In the genomic region with DNA sequence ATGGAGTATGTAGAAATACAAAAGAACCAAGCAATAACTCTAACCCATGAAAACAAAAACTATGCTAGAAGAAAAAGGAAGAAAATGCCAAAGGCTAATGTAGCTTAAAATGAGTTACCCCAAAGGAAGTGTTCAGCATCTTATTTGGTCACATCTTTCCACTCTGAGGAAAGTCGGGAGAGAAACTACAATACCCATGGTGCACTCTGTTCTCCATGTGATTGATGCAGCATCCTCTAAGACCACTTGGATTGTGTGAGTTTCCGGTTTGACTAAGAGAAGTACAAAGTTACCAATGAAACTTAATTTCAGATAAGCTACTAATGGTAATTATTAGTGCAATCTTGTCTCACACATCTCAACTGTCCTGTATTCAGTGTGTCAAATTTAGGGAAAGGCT, we compare ENCODE assay signal across 26 mouse cellular contexts.
"Had no signal": no experiment of that assay in that cellular context is flagged by ENCODE, and none has a peak within 500 bp of the region (broad histone marks: within the 10 kb centered on the region; RNA-seq: fewer than 3 reads in every experiment).

No protein-coding gene starts in this region.

- ATAC-seq: forebrain, embryonic 13.5 days; forebrain, embryonic 14.5 days; forebrain, embryonic 15.5 days; forebrain, embryonic 16.5 days; forebrain, postnatal 0 days had no signal

- H3K4me1 ChIP-seq: embryonic facial prominence, embryonic 10.5 days; embryonic facial prominence, embryonic 12.5 days; embryonic facial prominence, embryonic 13.5 days; embryonic facial prominence, embryonic 15.5 days; heart, embryonic 10.5 days had no signal

- H3K4me2 ChIP-seq: embryonic facial prominence, embryonic 12.5 days; embryonic facial prominence, embryonic 13.5 days; embryonic facial prominence, embryonic 15.5 days; forebrain, embryonic 12.5 days; forebrain, embryonic 13.5 days; forebrain, embryonic 15.5 days; heart, embryonic 11.5 days had no signal

- DNase-seq: cerebellum, adult 8-10 months; cerebellum, adult 9-10 months; cerebellum, adult 9-11 months; cerebellum, postnatal 10 days; cerebellum, postnatal 14 days; cerebellum, postnatal 25 days; cerebellum, postnatal 36 days; embryo, embryonic 11 days; forebrain, postnatal 0 days; gastrocnemius, postnatal 10 days; gastrocnemius, postnatal 25 days; gastrocnemius, postnatal 36 days; heart, adult 11 months had no signal

- H3K9me3 ChIP-seq: embryonic facial prominence, embryonic 10.5 days; embryonic facial prominence, embryonic 12.5 days; embryonic facial prominence, embryonic 13.5 days; embryonic facial prominence, embryonic 15.5 days; forebrain, embryonic 12.5 days; forebrain, embryonic 13.5 days; forebrain, embryonic 15.5 days; heart, embryonic 10.5 days had no signal

- H3K9ac ChIP-seq: embryonic facial prominence, embryonic 12.5 days; embryonic facial prominence, embryonic 13.5 days; embryonic facial prominence, embryonic 15.5 days; forebrain, embryonic 12.5 days; forebrain, embryonic 13.5 days; forebrain, embryonic 15.5 days; forebrain, postnatal 0 days had no signal

- H3K36me3 ChIP-seq: embryonic facial prominence, embryonic 10.5 days; embryonic facial prominence, embryonic 12.5 days; embryonic facial prominence, embryonic 13.5 days; embryonic facial prominence, embryonic 15.5 days; forebrain, embryonic 12.5 days; forebrain, embryonic 15.5 days; heart, embryonic 10.5 days had no signal

- H3K4me3 ChIP-seq: embryonic facial prominence, embryonic 10.5 days; embryonic facial prominence, embryonic 12.5 days; embryonic facial prominence, embryonic 13.5 days; embryonic facial prominence, embryonic 15.5 days; erythroblast, embryonic 14.5 days; forebrain, embryonic 12.5 days; forebrain, embryonic 13.5 days; forebrain, embryonic 15.5 days; heart, adult 2 months; heart, embryonic 10.5 days had no signal

- H3K27me3 ChIP-seq: embryonic facial prominence, embryonic 12.5 days; embryonic facial prominence, embryonic 13.5 days; embryonic facial prominence, embryonic 15.5 days; forebrain, embryonic 12.5 days; forebrain, embryonic 13.5 days; forebrain, embryonic 15.5 days had no signal

- H3K27ac ChIP-seq: embryonic facial prominence, embryonic 10.5 days; embryonic facial prominence, embryonic 12.5 days; embryonic facial prominence, embryonic 13.5 days; embryonic facial prominence, embryonic 15.5 days; forebrain, embryonic 12.5 days; forebrain, embryonic 13.5 days; forebrain, embryonic 15.5 days; heart, embryonic 10.5 days had no signal
